Mouse (Mus musculus) hematopoietic stem cell, adult 5-6 weeks (primary cell): ENCODE results near the gene B4galnt3. TPM values are rescaled to one million over a fixed set of nuclear protein-coding genes. Genes with fewer than 3 reads are reported as not detected.

Experiments
- ATAC-seq, 2 experiments: fragments of 125-278 bp in 1 of 2; replicated peaks in 1 of 2; 2 replicates each; pipeline ENCODE4 v1.8.0; 2016 to 2017; ENCODE audit warnings: inconsistent platforms in 2 of 2, mild to moderate bottlenecking in 2 of 2, moderate number of reproducible peaks in 2 of 2, low read depth in 1 of 2, moderate TSS enrichment in 1 of 2; ENCODE audit not compliant: low FRiP score in 2 of 2, poor library complexity in 2 of 2, severe bottlenecking in 2 of 2, insufficient read depth in 1 of 2, low TSS enrichment in 1 of 2
- total RNA-seq: library from RNA; stranded (forward); fragments of 172-1452, 232-1000 nt; gene quantifications from 2 replicates; pipeline ENCODE4 v1.2.3, GENCODE M21; 2017

B4galnt3 gene
- total RNA-seq, 1 experiment from 2014 or later: not detected

DNA sequence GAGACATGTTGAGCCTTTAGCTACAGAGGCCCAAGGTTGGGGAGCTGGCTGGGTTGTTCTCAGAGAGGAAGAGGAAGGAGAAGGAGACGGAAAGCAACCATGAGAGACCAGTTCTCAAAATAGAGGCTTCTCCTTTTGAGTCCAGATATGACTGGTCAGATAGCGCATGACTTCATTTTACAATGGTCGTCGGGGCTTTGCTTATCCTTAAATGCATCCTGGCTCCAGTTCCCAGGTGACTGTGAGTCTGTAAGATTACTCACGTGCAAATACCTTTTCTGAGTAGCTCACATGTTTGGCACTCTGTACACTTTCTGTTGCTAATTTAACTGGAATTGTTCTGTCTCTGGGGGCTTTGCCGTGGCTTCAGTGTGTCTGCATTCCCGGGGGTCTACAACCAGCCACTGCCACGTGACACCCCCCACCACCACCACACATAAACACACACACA, 114.6 kb downstream of the B4galnt3 start:
- peak in 1 of 2 experiments; percentile 42; a peak in 1 of 4 replicates for ATAC-seq

DNA sequence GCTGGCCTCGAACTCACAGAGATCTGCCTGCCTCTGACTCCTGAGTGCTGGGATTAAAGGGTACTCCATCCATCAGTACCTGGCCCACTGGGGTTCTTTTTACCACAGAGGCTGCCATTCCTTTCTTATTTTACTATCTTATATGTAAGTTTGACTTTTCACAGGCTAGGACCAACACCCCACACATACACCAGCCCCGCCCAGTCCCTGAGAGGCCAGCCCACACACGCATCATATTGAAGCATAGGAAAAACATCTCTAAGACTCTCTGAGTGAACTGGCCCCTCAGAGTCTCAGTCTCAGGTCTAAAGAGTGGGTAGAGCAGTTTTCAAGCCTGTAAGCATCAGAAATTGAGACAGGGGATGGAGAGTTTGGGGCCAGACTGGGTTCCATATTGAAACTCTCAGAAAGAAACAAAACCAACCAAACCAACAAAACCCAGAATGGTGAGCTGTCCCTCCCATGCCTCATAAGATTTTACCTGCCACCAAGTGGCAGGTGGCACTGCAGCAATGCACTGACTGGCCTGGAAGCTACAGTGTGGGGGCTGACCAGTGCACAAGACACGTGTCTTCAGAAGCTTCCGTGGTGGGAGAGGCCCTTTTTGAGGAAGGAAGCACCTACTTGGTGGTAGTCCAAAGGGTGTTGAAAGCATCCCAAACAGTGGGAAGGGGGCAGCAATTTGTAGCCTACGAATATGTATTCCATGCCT, 115.2 kb downstream of the B4galnt3 start:
- no peak for ATAC-seq

DNA sequence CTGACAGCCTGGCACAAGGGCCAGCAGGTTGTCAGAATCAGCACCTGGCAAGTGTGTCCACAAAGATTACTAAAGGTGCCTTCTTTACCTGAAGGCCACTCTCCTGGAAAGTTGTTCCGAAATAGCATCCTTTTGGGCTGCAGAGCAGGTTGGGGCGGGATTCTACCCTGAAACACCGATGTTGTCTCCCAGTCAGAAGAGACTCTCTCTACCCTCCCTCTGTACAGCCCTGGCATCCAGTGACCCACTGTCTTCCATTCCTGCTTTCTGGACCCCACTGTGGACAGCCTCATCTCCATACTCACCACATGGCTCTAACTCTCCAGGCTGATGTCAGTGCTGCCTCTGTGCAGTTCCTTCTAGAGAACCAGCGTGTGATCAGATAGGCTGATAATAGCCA, 118.7 kb downstream of the B4galnt3 start:
- no peak for ATAC-seq

DNA sequence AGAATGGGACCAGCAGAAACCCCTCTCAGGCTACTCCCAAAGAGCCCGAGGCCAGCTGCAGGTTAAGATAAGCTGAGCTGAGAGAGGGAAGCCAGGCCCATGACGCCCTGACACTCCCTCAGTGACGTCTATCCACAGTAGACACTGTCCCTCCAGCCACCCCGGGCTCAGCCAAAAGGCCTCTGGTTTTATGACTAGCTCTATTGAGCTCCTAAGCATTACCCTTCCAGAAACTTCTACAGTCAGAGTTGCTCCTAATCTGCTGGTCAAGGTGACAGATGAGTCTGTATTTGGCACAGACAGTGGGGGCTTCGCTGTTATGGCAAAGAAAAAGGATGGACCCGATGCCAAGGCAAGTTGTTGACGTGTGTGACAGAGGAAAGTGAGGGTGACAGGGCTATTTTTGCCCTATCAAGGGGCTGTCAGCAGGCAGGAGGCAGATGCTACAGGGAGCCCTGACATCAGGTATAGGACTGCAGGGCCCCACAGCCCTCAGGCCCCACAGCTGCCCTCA, 119.7 kb downstream of the B4galnt3 start:
- peak; percentile 46 to 65; a peak in 1 of 4 replicates for ATAC-seq

DNA sequence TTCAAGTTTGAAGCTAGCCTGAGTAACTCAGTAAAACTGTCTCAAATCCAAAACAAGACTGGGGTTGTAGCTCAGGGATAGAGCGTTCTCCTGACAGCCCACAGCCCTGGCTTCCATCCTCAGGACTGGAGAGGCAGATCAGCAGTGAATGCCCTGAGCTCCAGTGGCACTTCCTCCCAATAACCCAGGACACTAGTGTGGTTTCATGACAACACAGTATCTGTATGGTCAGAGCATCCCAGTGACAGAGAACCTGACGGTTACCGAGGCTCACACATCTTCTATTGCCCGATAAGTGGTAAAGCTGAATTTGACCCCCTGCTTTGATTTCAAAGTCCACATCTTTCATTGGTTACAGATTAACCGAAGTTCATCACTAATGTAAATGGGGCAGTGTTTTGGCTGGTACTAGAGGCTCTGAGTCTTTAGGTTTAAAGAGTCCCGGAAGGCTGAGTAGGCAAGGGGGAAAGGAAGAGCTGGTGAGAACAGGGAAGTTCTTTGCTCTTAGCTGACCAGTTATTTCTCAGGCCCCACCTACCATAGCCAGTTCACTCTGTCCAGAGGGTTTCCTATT, 120.2 kb downstream of the B4galnt3 start:
- ATAC-seq: 0 out of 4 replicates have a peak, but pooled peaks of 1 of the 2 experiments have one; percentile 10

DNA sequence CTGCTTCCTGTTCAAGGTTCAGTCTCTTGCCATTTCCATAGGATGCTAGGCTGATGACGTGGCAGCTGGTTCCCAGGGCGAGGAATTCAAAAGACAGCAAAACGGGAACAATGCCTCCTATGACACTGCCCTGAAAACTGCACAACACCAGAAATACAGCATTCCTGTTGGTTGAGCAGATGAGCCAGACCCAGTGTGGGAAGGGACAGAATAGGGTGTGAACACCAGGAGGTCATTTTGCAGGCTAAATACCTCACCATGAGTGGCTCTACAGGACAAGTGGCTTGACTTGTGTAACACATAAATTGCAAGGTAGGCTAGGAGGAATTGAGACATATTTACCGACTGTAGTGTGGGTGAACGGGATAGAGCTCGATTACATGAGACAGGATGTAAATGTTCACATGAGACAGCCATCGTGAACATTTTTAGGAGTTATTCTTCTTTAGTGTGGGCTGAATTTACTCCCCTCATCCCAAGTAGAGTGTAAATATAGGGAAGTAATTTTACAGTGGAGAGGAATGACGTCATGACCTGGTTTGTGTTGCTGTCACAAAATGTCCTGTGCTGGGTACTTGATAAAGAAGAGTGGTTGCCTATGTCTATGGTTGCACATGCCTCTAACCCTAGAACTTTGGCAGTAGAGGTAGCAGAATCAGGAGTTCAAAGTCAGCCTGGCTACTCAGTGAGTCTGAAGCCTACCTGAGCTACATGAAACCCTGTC, 121.9 kb downstream of the B4galnt3 start:
- peak in 1 of 2 experiments; percentile 25; a peak in 1 of 4 replicates for ATAC-seq

DNA sequence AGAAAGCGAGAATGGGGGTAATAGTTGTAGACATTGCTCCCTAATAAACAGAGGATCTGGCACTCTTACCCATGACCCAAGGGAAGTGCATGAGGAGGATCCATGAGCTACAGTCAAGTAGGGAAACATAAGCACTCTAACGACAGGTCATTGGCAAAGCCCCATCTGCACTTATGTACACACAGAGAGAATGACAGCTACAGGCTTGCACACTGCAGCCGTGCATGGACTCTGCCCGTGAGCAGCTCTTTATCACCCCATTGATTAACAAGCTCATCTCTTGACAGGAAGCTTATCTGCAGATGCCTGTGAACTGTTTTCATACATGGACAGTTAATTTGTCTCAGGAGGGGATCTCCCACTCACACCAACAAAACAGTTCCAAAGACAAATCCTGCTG, 126.8 kb downstream of the B4galnt3 start:
- no peak for ATAC-seq

DNA sequence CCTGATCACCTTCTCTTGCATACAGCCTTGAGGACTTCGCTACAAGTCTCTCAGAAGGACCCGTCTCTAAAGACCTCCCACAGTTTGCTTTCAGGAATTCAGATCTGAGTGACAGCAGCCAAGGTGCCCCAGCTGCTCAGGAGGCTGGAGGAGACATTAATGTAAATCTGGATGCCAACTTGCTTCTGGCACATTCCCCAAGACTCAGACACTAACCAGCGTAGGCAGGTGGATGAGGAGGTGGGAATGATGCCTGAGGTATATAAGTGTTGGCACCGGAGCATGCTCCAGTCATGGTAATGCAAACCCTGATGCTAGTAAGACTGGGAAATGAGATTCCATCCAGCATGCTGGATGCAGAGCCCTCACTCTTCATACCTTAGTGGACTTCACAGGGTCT, 129.6 kb downstream of the B4galnt3 start:
- ATAC-seq: no peak

DNA sequence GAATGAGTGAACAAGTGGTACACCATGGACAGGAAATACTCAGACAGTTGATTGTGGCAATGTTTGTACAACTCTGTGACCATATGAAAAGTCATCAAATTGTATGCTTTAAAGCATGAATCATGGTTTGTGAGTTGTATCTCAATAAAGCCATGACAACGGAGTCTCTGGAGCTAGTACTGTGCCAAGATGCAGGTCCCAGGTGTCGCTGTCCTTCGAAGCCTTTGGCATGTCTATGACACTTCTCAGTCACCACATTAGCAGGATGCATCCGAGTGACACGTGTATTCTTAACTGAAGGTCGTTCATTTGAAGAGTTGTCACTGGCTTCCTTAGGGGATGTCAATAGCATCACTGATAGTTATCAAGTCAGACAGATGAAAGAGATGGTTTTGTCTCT, 131.4 kb downstream of the B4galnt3 start:
- ATAC-seq: no peak

DNA sequence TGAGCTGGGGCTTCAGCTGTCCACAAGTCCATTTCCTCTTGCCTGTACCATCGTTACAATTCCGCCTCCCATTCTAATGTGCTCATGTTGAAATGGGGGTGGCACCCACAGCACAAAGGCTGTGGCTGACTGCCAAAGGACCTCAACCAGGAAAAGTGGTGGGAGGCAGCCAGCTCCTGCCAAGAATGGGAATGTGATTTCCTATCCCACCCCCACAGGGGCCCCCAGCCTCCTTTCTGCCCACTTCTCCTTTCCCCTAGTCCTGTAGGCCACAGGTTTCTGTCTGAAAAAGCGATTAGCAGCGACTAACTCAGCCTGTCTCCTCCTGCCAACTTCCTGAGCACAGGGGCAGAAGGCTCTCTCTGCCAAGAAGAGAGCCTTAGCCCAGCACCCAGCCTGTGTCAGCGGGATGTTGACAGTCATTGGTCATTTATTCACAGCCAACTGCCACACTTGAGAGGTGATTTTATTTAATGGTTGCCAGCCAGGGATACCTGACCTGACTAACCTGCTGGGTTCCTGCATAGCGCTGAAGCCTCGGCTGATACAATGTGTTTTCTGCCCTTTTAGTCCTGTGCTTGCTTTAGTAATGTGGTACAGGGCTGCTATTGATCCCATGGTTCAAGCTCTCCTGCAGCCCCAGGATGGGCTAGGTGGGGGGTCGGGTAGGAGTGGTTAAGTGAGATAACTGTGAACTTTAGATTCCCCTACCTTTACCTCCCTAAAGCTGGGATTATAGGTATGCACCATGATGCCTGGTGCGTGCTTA, 135.0 kb downstream of the B4galnt3 start:
- peak; percentile 78 to 83 for ATAC-seq

DNA sequence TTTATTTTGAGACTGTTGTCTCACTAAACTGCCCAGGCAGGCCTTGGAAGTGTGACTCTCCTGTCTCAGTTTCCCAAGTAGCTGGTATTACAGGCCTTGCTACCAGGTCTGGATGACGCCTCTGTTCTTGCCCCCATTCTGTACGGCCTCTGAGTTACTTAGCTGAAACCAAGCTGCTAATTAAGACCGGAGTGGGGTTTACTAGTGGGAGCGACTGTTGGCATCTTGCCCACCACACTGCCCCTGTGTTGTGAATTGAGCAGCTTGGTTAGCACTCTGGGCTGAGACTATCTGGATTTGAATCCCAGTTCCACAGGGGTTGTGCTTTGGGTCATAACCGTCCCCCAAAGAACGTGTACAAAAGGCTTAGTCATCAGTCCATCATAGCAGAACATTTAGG, 136.9 kb downstream of the B4galnt3 start:
- no peak for ATAC-seq

DNA sequence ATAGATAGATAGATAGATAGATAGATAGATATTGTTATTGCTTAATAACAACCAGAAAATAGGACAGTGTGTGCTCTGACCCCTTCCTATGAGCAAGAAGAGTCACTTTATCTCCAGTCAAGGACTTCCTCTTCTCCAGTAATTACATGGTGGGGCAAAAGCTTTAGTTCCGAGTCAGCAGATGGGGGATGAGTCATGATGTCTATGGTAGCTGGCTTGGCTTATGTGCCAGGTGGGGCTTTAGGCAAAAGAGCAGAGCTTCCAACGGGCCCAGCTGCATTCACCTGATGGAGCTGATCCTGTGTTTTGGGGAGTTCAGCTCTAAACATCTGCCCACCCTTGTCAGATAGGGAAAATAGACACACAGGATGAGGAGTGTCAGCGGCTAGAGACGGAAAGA, 138.8 kb downstream of the B4galnt3 start:
- no peak for ATAC-seq

DNA sequence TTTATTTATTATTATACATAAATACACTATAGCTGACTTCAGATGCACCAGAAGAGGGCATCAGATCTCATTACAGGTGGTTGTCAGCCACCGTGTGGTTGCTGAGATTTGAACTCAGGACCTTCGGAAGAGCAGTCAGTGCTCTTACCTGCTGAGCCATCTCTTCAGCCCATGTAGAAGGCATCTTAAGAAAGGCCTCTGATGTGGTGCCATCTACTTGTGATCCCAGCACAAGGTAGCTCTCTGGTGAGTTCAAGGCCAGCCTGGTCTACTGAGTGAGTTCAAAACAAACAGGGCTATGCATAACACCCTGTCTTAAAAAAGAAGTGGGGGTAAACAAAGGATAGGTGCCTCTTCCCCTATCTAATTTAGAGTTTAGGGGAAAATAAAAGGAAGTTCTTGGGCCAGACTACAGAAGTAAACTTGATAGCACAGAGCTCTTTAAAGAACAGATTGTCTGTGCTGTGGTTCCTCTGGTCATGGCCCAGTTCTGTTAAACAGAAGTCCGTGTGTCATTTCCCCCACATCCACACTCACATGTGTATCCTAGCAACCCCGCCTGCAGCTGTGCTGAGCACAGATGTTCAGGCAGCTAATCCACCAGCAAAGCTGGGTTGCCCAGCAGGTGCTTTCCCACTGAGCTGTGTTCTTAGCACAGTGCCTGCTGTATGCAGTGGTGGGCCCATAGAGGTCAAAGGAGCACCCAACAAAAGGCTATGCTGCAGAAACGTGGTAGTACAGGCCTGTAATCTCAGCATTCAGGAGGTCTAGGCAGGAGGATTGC, 139.6 kb downstream of the B4galnt3 start:
- peak; percentile 81 to 84 for ATAC-seq
